Mouse (Mus musculus) hindbrain, embryonic 14.5 days (tissue): ENCODE measurements around the gene Klra1. TPM values are rescaled to one million over a fixed set of nuclear protein-coding genes. Genes with fewer than 3 reads are reported as not detected.
"Not testable (repeated sequence)": the region's sequence is repeated elsewhere in the genome, so short reads cannot be mapped to it uniquely, and the experiment has no call there.

Experiments
- ATAC-seq: fragments of 200-750 bp; cut with Nextera tagmentation; 2 replicates; pipeline ENCODE4 v1.8.0; 2017; ENCODE audit warnings: moderate number of reproducible peaks, mild to moderate bottlenecking, moderate TSS enrichment, moderate library complexity; ENCODE audit not compliant: low FRiP score
- DNase-seq: peaks from one replicate; pipeline ENCODE4 v3.0.0-alpha.2; 2015; ENCODE audit warnings: low spot score
- H3K27ac ChIP-seq: fragments of 300-500 bp; sonication (generic); 2 replicates; pipeline ENCODE4 v1.5.1; 2014; ENCODE audit warnings: mild to moderate bottlenecking, moderate library complexity
- H3K27me3 ChIP-seq: fragments of 300-500 bp; sonication (generic); 2 replicates; pipeline ENCODE4 v1.6.1; 2014; ENCODE audit warnings: mild to moderate bottlenecking, low read length, mixed read lengths; ENCODE audit not compliant: control insufficient read depth, insufficient read depth
- H3K36me3 ChIP-seq: fragments of 300-500 bp; sonication (generic); replicated peaks from 2 replicates; pipeline ENCODE4 v1.6.1; 2014; ENCODE audit not compliant: control insufficient read depth, insufficient read depth
- H3K4me1 ChIP-seq: fragments of 300-500 bp; sonication (generic); replicated peaks from 2 replicates; pipeline ENCODE4 v1.6.1; 2014; ENCODE audit warnings: antibody characterized with exemption, low read length, mixed read lengths; ENCODE audit not compliant: control insufficient read depth, insufficient read depth
- H3K4me2 ChIP-seq: fragments of 300-500 bp; sonication (generic); replicated peaks from 2 replicates; pipeline ENCODE4 v1.6.1; 2014; ENCODE audit warnings: mild to moderate bottlenecking, moderate library complexity
- H3K4me3 ChIP-seq: fragments of 300-500 bp; sonication (generic); replicated peaks from 2 replicates; pipeline ENCODE4 v1.5.1; 2014; ENCODE audit warnings: mild to moderate bottlenecking, low read length
- H3K9ac ChIP-seq: fragments of 300-500 bp; sonication (generic); 2 replicates; pipeline ENCODE4 v1.6.1; 2014
- H3K9me3 ChIP-seq: fragments of 300-500 bp; sonication (generic); 2 replicates; pipeline ENCODE4 v1.6.1; 2016; ENCODE audit warnings: low read length; ENCODE audit not compliant: control insufficient read depth
- WGBS: fragments of 180-500 bp; shearing (Covaris S2); extraction: QIAGEN DNeasy Blood & Tissue Kit; methylation state at CpG from one replicate; pipeline ENCODE4 v1.1.7; 2014; 5-methylcytosine and 5-hydroxymethylcytosine counted together
- polyA plus RNA-seq: library from polyadenylated mRNA; unstranded; fragments of >200 nt; fragmentation: Nextera tagmentation; extraction: Ambion mirVana; gene quantifications from 2 replicates; pipeline ENCODE4 v1.2.1, GENCODE M21; 2014

Gene Klra1
- not detected in 2 replicates for polyA plus RNA-seq

GRCm38 (mm10) chr6:130386750-130387149, at the start of gene Klra1:
Klra1 (minus strand) TSS chr6:130386874.
- Histone ChIP-seq H3K4me1 (no peaks in the 10 kb centered on the region), H3K36me3 (no peaks in the 10 kb centered on the region), H3K9me3 (peaks cover 16% of the 10 kb centered on the region; the same call in 1 of the 2 replicates), H3K27me3 (no peaks in the 10 kb centered on the region), H3K27ac (no peak within 1 kb of the TSS), H3K4me2 (no peak within 1 kb of the TSS), H3K4me3 (no peak within 1 kb of the TSS), H3K9ac (no peak within 1 kb of the TSS)
- 89% methylated on average over 2 of the region's 2 CpGs for WGBS
- DNase-seq (no peak), ATAC-seq (no peak)

DNA sequence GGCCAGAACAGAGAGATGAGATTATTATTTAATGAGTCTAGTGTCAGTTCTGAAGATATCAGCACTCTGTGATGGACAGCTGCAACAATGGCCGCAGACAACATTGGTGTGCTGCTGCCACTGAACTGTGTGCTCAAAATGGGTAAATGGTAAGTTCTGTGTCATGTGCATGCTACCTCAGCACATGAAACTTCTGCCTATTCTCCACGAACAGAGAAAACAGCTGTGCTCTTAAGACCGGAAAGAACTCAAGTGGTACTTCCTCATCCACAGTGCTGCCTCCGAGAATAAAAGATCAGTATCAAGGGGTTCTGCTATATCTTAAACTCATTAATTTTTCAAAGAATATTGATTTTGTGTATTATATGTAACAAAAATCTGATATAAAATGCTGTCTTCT, 42.8 kb upstream of the Klra1 start:
- Histone ChIP-seq H3K9ac (no peak overlapping the region), H3K4me1 (no peaks in the 10 kb centered on the region), H3K36me3 (no peaks in the 10 kb centered on the region), H3K4me2 (no peak overlapping the region), H3K4me3 (no peak overlapping the region), H3K27ac (no peak overlapping the region), H3K27me3 (no peaks in the 10 kb centered on the region), H3K9me3 (peaks cover 48% of the 10 kb centered on the region)
- ATAC-seq (no peak), DNase-seq (no peak)
- WGBS: 88% methylated on average over 4 of the region's 4 CpGs

DNA sequence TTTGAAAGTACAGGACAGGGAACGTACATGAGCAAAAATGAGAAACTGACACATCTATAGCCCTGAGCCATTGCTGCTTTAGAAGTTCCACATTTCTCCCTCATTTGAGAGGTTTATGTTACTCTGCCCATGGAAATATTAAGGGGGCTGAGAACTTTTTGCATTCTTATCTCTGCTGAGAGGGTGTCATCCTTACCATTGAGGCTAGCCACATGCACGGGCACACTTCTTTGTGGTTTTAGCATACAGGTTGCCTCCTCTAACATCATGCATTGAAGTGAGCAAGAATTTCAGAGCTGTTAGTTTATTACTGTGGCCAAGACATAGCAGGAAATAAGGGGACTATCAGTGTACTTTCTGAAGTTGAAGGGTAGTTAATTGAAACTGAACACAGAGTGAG, 32.5 kb upstream of the Klra1 start:
- no peaks in the 10 kb centered on the region for H3K36me3 ChIP-seq
- 89% methylated on average over 2 of the region's 2 CpGs for WGBS
- H3K9ac ChIP-seq: no peak overlapping the region
- ATAC-seq (no peak), DNase-seq (no peak)
- H3K27ac ChIP-seq: no peak overlapping the region
- peaks cover 31% of the 10 kb centered on the region for H3K9me3 ChIP-seq
- H3K4me2 ChIP-seq: no peak overlapping the region
- H3K27me3 ChIP-seq: no peaks in the 10 kb centered on the region
- H3K4me3 ChIP-seq: no peak overlapping the region
- no peaks in the 10 kb centered on the region for H3K4me1 ChIP-seq

- Histone ChIP-seq H3K4me2 (no peak overlapping the region), H3K4me1 (no peaks in the 10 kb centered on the region), H3K27me3 (no peaks in the 10 kb centered on the region), H3K9me3 (peaks cover 56% of the 10 kb centered on the region), H3K36me3 (no peaks in the 10 kb centered on the region), H3K9ac (no peak overlapping the region), H3K4me3 (no peak overlapping the region), H3K27ac (no peak overlapping the region)
- 71% methylated on average over 1 of the region's 1 CpGs for WGBS
- ATAC-seq (no peak), DNase-seq (no peak)
Observed at GRCm38 (mm10) chr6:130404882-130405281, 18.2 kb upstream of the Klra1 start.

DNA sequence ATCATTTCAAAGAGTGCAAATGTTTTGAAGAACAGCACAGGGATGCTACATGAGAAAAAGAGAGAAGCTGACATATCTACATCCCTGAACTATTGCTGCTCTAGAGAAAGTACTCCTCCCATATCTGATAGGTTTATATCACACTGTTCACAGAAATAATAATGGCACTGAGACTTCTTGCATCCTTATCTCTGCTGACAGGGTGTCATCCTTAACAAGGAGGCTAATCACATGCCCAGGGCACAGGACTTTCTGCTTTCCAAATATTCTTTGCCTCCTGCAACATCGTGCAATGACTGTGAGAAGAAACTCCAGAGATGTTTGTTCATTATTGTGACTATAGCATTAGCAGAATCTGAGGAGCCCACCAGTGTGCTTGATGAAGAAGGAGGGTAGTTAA, 871 bp downstream of the Klra1 start:
- Histone ChIP-seq H3K9ac (no peak overlapping the region), H3K27ac (no peak overlapping the region), H3K4me3 (no peak overlapping the region), H3K9me3 (peaks cover 16% of the 10 kb centered on the region; the same call in 1 of the 2 replicates), H3K36me3 (no peaks in the 10 kb centered on the region), H3K4me1 (no peaks in the 10 kb centered on the region), H3K4me2 (no peak overlapping the region), H3K27me3 (no peaks in the 10 kb centered on the region)
- WGBS: 67% methylated on average over 1 of the region's 1 CpGs
- DNase-seq: no peak
- no peak for ATAC-seq

- WGBS: 76% methylated on average over 4 of the region's 4 CpGs
- Histone ChIP-seq H3K9ac (no peak overlapping the region), H3K9me3 (peaks cover 18% of the 10 kb centered on the region), H3K27ac (no peak overlapping the region), H3K4me2 (no peak overlapping the region), H3K4me3 (no peak overlapping the region), H3K4me1 (no peaks in the 10 kb centered on the region), H3K36me3 (no peaks in the 10 kb centered on the region), H3K27me3 (no peaks in the 10 kb centered on the region)
- DNase-seq: no peak
- ATAC-seq: no peak
Observed at GRCm38 (mm10) chr6:130382375-130382774, 4.3 kb downstream of the Klra1 start.

DNA sequence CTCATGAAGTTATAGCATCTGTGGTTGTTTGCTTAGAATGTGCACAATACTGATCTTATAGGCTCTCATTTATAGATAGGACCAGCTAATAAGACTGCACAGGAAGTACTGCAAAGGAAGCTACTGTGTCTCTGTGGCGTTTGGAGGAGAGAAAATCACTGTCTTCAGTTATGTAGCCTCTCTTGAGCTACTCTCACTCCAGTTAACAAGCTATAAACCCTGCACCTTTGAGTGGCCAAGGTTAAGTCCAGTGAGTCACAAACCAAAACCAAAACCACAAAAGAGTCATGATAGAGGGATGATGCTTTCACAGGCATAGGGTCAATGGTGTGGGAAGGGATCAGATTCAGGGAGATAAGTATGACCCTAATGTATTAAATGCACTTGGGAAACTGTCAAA, 41.3 kb downstream of the Klra1 start:
- not testable (repeated sequence) for H3K4me3 ChIP-seq, H3K4me1 ChIP-seq, H3K27ac ChIP-seq, H3K27me3 ChIP-seq, H3K4me2 ChIP-seq, H3K36me3 ChIP-seq, DNase-seq, H3K9ac ChIP-seq, H3K9me3 ChIP-seq, ATAC-seq
- 42% methylated on average over 1 of the region's 1 CpGs for WGBS

- H3K27ac ChIP-seq, H3K9ac ChIP-seq, H3K36me3 ChIP-seq, H3K4me2 ChIP-seq, H3K4me1 ChIP-seq, ATAC-seq, H3K27me3 ChIP-seq, DNase-seq, H3K4me3 ChIP-seq, H3K9me3 ChIP-seq: not testable (repeated sequence)
- 91% methylated on average over 2 of the region's 2 CpGs for WGBS
Observed at GRCm38 (mm10) chr6:130341973-130342372, 44.7 kb downstream of the Klra1 start.

- ATAC-seq: no peak
- Histone ChIP-seq H3K4me2 (no peak within 1 kb of the TSS), H3K9me3 (0 out of 2 replicates have a peak, but pooled peaks cover 6% of the 10 kb centered on the region), H3K4me3 (no peak within 1 kb of the TSS), H3K4me1 (no peaks in the 10 kb centered on the region), H3K27ac (no peak within 1 kb of the TSS), H3K36me3 (no peaks in the 10 kb centered on the region), H3K9ac (no peak within 1 kb of the TSS), H3K27me3 (no peaks in the 10 kb centered on the region)
- DNase-seq: no peak
- 90% methylated on average over 8 of the region's 8 CpGs for WGBS
Observed at GRCm38 (mm10) chr6:130337411-130337810, 49.3 kb downstream of the Klra1 start, which contains the start of gene Klra3. Klra3 (minus strand) TSS chr6:130337574.
